Mouse (Mus musculus) kidney, adult 11 months (tissue): Measurements from ENCODE around the gene Zmiz1.

Experiments
- DNase-seq: peaks from one replicate; pipeline ENCODE4 v3.0.0; 2022

The Zmiz1 gene

GRCm38 (mm10) chr14:25710073-25710472 is 251.1 kb downstream of the Zmiz1 start:
- DNase-seq: no peak

- no peak for DNase-seq
These were observed 251.7 kb downstream of the Zmiz1 start for GRCm38 (mm10) chr14:25710681-25711080.

GRCm38 (mm10) chr14:25711177-25711576 is 252.2 kb downstream of the Zmiz1 start:
- DNase-seq: no peak

GRCm38 (mm10) chr14:25711602-25712001 is 252.6 kb downstream of the Zmiz1 start:
- DNase-seq: no peak

GRCm38 (mm10) chr14:25713443-25713842 is 254.5 kb downstream of the Zmiz1 start:
- DNase-seq: no peak
